Mouse (Mus musculus) kidney, postnatal 4 days (tissue): Measurements from ENCODE around the gene Papolg.
A peak's percentile ranks its signal among the peaks of the same experiment; 100 is the strongest.
"Not testable (repeated sequence)": the region's sequence is repeated elsewhere in the genome, so short reads cannot be mapped to it uniquely, and the experiment has no call there.

Source experiments
- DNase-seq, 2 experiments: peaks; one replicate each; pipeline ENCODE4 v3.0.0; 2021; ENCODE audit warnings: mixed read lengths in 2 of 2

Gene Papolg

GRCm38 (mm10) chr11:23895060-23895426, at the start of gene Papolg:
TSS of gene Papolg (minus strand) at chr11:23895253.
- DNase-seq, result peak; percentile 94 to 95

GRCm38 (mm10) chr11:23928146-23928545, 33.1 kb upstream of the Papolg start:
- peak; percentile 12 to 13 for DNase-seq

- DNase-seq, result peak in 1 of 2 experiments; percentile 6
Measured at GRCm38 (mm10) chr11:23927643-23928042, 32.6 kb upstream of the Papolg start.

GRCm38 (mm10) chr11:23913824-23914223, 18.8 kb upstream of the Papolg start:
- DNase-seq, result not testable (repeated sequence)

GRCm38 (mm10) chr11:23903909-23904308, 8.9 kb upstream of the Papolg start:
- no peak for DNase-seq

- DNase-seq, result no peak
Measured at GRCm38 (mm10) chr11:23894141-23895059, 653 bp downstream of the Papolg start.

- DNase-seq, result no peak
Measured at GRCm38 (mm10) chr11:23893556-23893955, 1.5 kb downstream of the Papolg start.

GRCm38 (mm10) chr11:23864326-23864725, 30.7 kb downstream of the Papolg start:
- DNase-seq, result no peak

GRCm38 (mm10) chr11:23856723-23857112, 38.3 kb downstream of the Papolg start:
- no peak for DNase-seq

GRCm38 (mm10) chr11:23856054-23856722, 38.9 kb downstream of the Papolg start:
- DNase-seq, result no peak

GRCm38 (mm10) chr11:23855182-23855802, 39.8 kb downstream of the Papolg start:
- peak; percentile 82 to 86 for DNase-seq

- no peak for DNase-seq
Measured at GRCm38 (mm10) chr11:23853306-23853705, 41.7 kb downstream of the Papolg start.

GRCm38 (mm10) chr11:23846016-23846815, 48.8 kb downstream of the Papolg start:
- peak in 1 of 2 experiments; percentile 9 for DNase-seq

GRCm38 (mm10) chr11:23823244-23823643, 71.8 kb downstream of the Papolg start:
- DNase-seq, result no peak

GRCm38 (mm10) chr11:23821652-23822051, 73.4 kb downstream of the Papolg start:
- no peak for DNase-seq

GRCm38 (mm10) chr11:23820977-23821376, 74.1 kb downstream of the Papolg start:
- DNase-seq, result no peak

GRCm38 (mm10) chr11:23818745-23819144, 76.3 kb downstream of the Papolg start:
- no peak for DNase-seq
